Mouse (Mus musculus) olfactory bulb, adult 2 months (tissue): ENCODE results near the gene Pih1d1. TPM values are rescaled to one million over a fixed set of nuclear protein-coding genes. Genes with fewer than 3 reads are reported as not detected.

Experiments
- H3K27ac ChIP-seq: fragments of 200-500 bp; 2 replicates; pipeline ENCODE4 v1.5.1; 2012; ENCODE audit warnings: low read depth, low read length; ENCODE audit not compliant: insufficient read depth
- H3K4me1 ChIP-seq: fragments of 200-500 bp; 2 replicates; pipeline ENCODE4 v1.6.1; 2012; ENCODE audit warnings: low read length; ENCODE audit not compliant: control insufficient read depth, insufficient read depth
- H3K4me3 ChIP-seq: fragments of 200-500 bp; 2 replicates; pipeline ENCODE4 v1.5.1; 2012; ENCODE audit warnings: mild to moderate bottlenecking, low read depth, low read length, moderate library complexity; ENCODE audit not compliant: insufficient read depth
- CTCF ChIP-seq: fragments of 200-500 bp; IDR thresholded peaks from 2 replicates; pipeline ENCODE4 v1.5.1; 2012; ENCODE audit warnings: low read depth, mild to moderate bottlenecking, low read length, moderate library complexity; ENCODE audit not compliant: insufficient read depth
- POLR2A ChIP-seq: fragments of 200-500 bp; IDR thresholded peaks from 2 replicates; pipeline ENCODE4 v1.6.1; 2012; ENCODE audit warnings: mild to moderate bottlenecking, low read depth, low read length, moderate library complexity; ENCODE audit not compliant: insufficient read depth
- WGBS: fragments of 180-500 bp; shearing (Covaris S2); methylation state at CpG from one replicate; pipeline ENCODE4 v1.1.7; 2018; 5-methylcytosine and 5-hydroxymethylcytosine counted together
- polyA plus RNA-seq: library from polyadenylated mRNA; stranded (reverse); fragments of >200 nt; gene quantifications from 2 replicates; pipeline ENCODE4 v1.2.4, GENCODE M21; 2012; ENCODE audit warnings: low replicate concordance; ENCODE audit not compliant: missing spikeins, insufficient read depth, insufficient read length

Gene Pih1d1
- polyA plus RNA-seq, 1 experiment = not detected

GRCm38 (mm10) chr7:45202654-45203053 lies 48.6 kb downstream of the Pih1d1 start:
- H3K27ac ChIP-seq = no peak overlapping the region
- peaks cover 7% of the 10 kb centered on the region; the same call in 1 of the 2 replicates for H3K4me1 ChIP-seq
- WGBS = 44% methylated on average over 10 of the region's 10 CpGs
- TF ChIP-seq CTCF = no peak
- no peak for TF ChIP-seq POLR2A
- no peak overlapping the region for H3K4me3 ChIP-seq

- TF ChIP-seq POLR2A = peak; percentile 54; the same call in 1 of the 2 replicates
- no peak for TF ChIP-seq CTCF
- Histone ChIP-seq H3K27ac (no peak within 1 kb of the TSS), H3K4me1 (0 out of 2 replicates have a peak, but pooled peaks cover 4% of the 10 kb centered on the region), H3K4me3 (peak within 1 kb of the TSS; percentile 46)
- WGBS = 7% methylated on average over 44 of the region's 44 CpGs
These were observed 50.5 kb downstream of the Pih1d1 start, which contains the start of gene Ccdc155 for GRCm38 (mm10) chr7:45204380-45205143. Ccdc155 (minus strand) TSS chr7:45204892.

- Histone ChIP-seq H3K4me1 (peaks cover 6% of the 10 kb centered on the region; the same call in 1 of the 2 replicates), H3K4me3 (no peak overlapping the region), H3K27ac (no peak overlapping the region)
- TF ChIP-seq CTCF (no peak), POLR2A (no peak)
- 80% methylated on average over 6 of the region's 6 CpGs for WGBS
These were observed 54.2 kb downstream of the Pih1d1 start for GRCm38 (mm10) chr7:45208260-45208659.

Other genes starting within 250 kb of the Pih1d1 start
- not detected in 2 replicates for gene Ap2a1, start 224.8 kb upstream of the Pih1d1 start, polyA plus RNA-seq
- not detected in 2 replicates for gene Tsks, start 211.1 kb upstream of the Pih1d1 start, polyA plus RNA-seq
- gene Cpt1c, start 179.5 kb upstream of the Pih1d1 start, polyA plus RNA-seq = not detected in 2 replicates
- not detected in 2 replicates for gene Prmt1, start 167.7 kb upstream of the Pih1d1 start, polyA plus RNA-seq
- gene Irf3, start 156.7 kb upstream of the Pih1d1 start, polyA plus RNA-seq = not detected in 2 replicates
- not detected in 2 replicates for gene Bcl2l12, start 155.6 kb upstream of the Pih1d1 start, polyA plus RNA-seq
- not detected in 2 replicates for gene Scaf1, start 137.9 kb upstream of the Pih1d1 start, polyA plus RNA-seq
- gene Rras, start 136.3 kb upstream of the Pih1d1 start, polyA plus RNA-seq = not detected in 2 replicates
- gene Prr12, start 101.4 kb upstream of the Pih1d1 start, polyA plus RNA-seq = not detected in 2 replicates
- not detected in 2 replicates for gene Nosip, start 91.9 kb upstream of the Pih1d1 start, polyA plus RNA-seq
- gene Prrg2, start 91.6 kb upstream of the Pih1d1 start, polyA plus RNA-seq = not detected in 2 replicates
- not detected in 2 replicates for gene Rcn3, start 62.1 kb upstream of the Pih1d1 start, polyA plus RNA-seq
- not detected in 2 replicates for gene Fcgrt, start 50.5 kb upstream of the Pih1d1 start, polyA plus RNA-seq
- 657 TPM in 1 of 2 replicates, not detected in the other for gene Rps11, start 29.9 kb upstream of the Pih1d1 start, polyA plus RNA-seq
- 1,205 and 1,268 TPM in 2 replicates for gene Rpl13a, start 25.5 kb upstream of the Pih1d1 start, polyA plus RNA-seq
- gene Gm45713, start 18.1 kb upstream of the Pih1d1 start, polyA plus RNA-seq = not detected in 2 replicates
- not detected in 2 replicates for gene Flt3l, start 17.9 kb upstream of the Pih1d1 start, polyA plus RNA-seq
- not detected in 2 replicates for gene Aldh16a1, start 281 bp downstream of the Pih1d1 start, polyA plus RNA-seq
- gene Slc17a7, start 9.6 kb downstream of the Pih1d1 start, polyA plus RNA-seq = not detected in 2 replicates
- gene Gfy, start 25.3 kb downstream of the Pih1d1 start, polyA plus RNA-seq = not detected in 2 replicates
- not detected in 2 replicates for gene Pth2, start 26.7 kb downstream of the Pih1d1 start, polyA plus RNA-seq
- gene Ccdc155, start 50.6 kb downstream of the Pih1d1 start, polyA plus RNA-seq = not detected in 2 replicates
- not detected in 2 replicates for gene Dkkl1, start 57.8 kb downstream of the Pih1d1 start, polyA plus RNA-seq
- gene Tead2, start 61.5 kb downstream of the Pih1d1 start, polyA plus RNA-seq = not detected in 2 replicates
- not detected in 2 replicates for gene Cd37, start 84.8 kb downstream of the Pih1d1 start, polyA plus RNA-seq
- gene Slc6a16, start 86.8 kb downstream of the Pih1d1 start, polyA plus RNA-seq = not detected in 2 replicates
- not detected in 2 replicates for gene Slc6a21, start 123.2 kb downstream of the Pih1d1 start, polyA plus RNA-seq
- gene Trpm4, start 179.5 kb downstream of the Pih1d1 start, polyA plus RNA-seq = not detected in 2 replicates
- gene Hrc, start 181.0 kb downstream of the Pih1d1 start, polyA plus RNA-seq = not detected in 2 replicates
- gene Ppfia3, start 212.7 kb downstream of the Pih1d1 start, polyA plus RNA-seq = not detected in 2 replicates
- gene Lin7b, start 216.3 kb downstream of the Pih1d1 start, polyA plus RNA-seq = not detected in 2 replicates
- gene Snrnp70, start 241.4 kb downstream of the Pih1d1 start, polyA plus RNA-seq = 1,039 and 1,720 TPM in 2 replicates